Mouse (Mus musculus): Measurements from ENCODE around the gene Klhdc3.

The Klhdc3 gene

DNA sequence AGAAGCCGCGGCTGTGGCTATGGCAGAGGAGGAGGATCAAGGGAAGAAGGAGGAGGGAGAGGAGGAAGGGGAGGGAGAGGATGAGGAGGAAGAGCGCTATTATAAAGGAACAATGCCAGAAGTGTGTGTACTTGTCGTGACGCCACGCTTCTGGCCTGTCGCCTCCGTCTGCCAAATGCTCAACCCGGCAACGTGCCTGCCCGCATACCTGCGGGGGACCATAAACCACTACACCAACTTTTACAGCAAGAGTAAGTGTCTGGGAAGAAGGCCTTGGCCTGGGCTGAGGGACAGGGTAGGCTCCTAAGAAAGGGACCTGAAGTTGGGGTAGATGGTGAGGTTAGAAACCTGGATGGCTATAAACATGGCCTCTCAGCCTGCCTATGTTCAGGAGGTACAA is 18.7 kb downstream of the Klhdc3 start:
- no peak for DNase-seq (ENCODE audit: extremely low spot score, low spot score)

DNA sequence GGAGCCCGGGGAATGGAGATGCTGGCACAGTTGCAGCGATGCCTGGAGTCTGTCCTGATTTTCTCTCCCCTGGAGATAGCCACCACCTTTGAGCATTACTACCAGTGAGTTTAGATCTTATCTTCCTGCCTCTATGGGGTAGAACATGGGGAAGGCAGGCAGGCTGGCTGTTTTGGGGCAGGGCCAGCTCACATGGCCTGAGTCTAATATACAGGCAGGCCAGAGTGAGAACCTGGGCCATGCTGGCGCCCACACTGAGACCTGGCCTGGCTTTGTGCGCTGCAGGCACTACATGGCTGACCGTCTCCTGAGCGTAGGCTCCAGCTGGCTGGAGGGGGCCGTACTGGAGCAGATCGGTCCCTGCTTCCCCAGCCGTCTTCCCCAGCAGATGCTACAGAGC is 19.4 kb downstream of the Klhdc3 start:
- DNase-seq (ENCODE audit: extremely low spot score, low spot score): no peak

DNA sequence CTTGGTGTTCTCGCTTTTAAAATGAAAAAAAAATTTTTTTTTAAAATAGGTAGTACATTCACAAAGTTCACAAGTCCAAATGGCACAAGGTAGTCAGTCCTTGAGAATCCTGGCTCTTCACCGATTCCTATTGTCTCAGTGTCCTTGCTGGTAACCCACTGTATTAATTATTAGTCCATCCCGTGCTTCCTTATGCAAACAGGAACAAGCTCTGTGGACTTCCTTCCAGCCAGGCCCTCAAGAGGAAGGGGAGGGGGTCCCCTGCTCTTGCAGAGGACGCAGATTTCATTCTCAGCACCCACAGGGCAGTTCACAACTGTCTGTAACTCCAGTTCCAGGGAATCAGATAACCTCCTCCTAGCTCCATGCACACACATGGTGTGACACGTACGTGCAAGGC is 24.7 kb downstream of the Klhdc3 start:
- no peak for DNase-seq (ENCODE audit: extremely low spot score, low spot score)

DNA sequence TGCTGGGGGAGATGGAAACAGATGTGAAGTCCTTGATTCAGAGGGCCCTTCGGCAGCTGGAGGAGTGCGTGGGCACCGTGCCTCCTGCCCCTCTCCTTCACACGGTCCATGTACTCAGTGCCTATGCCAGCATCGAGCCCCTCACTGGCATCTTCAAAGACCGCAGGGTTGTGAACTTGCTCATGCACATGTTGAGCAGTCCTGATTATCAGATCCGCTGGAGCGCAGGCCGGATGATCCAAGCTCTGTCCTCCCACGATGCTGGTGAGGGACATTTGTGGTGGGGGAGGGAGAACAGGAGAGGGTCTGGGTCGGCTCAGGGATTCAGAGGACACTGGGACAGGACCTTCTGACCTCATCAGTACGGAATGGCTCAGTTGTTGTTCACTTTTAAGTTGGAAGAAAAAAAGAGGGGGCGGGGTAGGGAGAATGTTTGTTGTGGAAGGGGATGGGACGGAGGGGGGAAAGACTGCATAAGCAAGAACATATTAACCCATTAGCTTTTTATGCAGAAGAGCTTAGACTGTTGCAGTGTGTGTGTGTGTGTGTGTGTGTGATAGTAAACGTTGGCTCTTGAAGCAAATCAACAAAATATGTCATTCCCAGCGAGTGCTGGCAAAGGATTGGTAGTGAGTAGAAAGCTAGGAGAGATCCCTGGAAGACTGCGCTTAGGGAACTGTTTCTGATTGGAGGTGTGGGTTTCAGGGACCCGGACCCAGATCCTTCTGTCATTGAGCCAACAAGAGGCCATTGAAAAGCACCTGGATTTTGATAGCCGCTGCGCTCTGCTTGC is 28.8 kb downstream of the Klhdc3 start:
- no peak for DNase-seq (ENCODE audit: extremely low spot score, low spot score)

DNA sequence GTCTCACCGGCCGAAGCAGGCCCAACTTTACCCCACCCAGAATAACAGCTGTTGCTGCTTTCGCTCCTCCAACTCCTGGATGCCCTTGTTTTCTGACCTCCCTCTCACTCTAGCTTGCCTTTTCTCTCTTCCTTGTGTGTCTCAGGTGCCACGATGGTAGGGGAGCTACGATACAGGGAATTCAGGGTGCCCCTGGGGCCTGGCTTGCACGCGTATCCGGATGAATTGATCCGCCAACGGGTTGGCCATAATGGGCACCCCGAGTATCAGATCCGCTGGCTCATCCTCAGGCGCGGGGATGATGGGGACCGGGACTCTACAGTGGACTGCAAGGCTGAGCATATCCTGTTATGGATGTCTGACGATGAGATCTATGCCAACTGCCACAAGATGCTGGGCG is 29.4 kb downstream of the Klhdc3 start:
- DNase-seq (ENCODE audit: extremely low spot score, low spot score): no peak

DNA sequence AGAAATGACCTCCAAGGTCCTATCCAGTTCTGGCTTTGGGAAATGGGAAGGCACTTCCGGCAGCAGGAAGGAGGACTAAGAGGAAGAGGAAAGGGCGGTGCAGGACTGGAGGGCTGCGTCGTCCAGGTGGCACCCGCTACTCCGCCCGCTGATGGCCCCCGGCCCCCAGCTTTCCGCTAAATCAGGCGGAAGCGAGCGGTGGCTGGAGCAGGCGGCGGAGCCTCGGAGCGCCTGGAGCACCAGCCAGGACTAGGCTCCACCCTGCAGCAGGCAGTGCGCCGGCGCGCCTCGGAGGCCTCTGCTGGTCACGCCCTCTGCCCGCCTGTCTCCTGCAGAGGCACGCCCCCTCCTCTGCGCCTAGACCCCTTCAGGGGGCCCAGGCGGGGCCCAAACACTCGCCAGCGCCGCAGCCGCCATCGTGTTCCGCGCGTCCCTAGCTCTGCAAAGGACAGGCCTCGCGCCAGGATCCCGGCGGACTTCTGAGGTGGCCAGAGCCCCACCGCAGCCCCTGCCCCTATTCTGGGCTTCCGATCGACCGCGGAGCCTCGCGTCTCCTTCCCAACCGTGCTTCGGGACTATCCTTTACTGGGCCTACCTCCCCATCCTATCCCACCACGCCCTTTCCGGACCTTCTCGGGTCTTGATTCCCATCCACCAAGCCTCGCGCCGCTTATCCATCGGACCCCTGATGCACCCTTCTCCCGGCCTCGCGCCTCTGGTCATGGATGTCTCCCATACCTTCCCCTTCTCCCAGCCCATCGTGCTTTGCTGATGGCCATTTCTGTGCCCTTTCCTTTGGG is 30.3 kb downstream of the Klhdc3 start, which contains the start of gene Cul7:
Gene Cul7, plus strand, starts transcription at position 106 of the 800 bp plus-strand sequence.
- DNase-seq (ENCODE audit: extremely low spot score, low spot score): peak; percentile 93

DNA sequence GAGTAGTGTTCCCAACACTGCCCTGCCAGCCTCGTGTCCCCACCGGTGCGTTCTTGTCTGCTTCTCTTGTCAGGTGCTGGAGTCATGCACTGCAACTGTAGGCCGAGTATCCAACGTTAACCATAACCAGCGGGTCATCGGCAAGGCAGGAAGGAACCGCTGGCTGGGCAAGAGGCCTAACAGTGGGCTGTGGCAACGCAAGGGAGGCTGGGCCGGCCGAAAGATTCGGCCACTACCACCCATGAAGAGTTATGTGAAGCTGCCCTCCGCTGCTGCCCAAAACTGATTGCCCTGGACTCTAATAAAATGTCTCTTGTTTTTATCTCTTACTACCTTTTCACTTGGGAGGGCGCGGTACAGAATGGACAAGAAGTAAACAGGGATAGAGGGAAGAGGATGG is 30.9 kb downstream of the Klhdc3 start:
- no peak for DNase-seq (ENCODE audit: extremely low spot score, low spot score)

DNA sequence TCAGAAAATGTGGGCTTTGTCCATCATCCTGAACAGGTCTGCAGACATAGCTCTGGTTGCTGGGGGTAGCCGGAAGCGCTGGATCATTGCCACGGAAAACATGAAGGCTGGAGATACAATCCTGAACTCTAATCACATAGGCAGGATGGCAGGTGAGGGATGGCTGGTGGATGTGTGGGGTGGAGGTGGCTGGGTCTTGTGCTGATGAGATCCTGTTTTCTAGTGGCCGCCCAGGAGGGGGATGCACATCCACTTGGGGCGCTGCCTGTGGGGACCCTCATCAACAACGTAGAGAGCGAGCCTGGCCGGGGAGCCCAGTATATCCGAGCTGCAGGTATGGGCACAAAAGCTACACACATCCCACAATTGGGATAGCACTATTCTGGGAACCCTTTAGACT is 32.3 kb downstream of the Klhdc3 start:
- DNase-seq (ENCODE audit: extremely low spot score, low spot score): no peak

DNA sequence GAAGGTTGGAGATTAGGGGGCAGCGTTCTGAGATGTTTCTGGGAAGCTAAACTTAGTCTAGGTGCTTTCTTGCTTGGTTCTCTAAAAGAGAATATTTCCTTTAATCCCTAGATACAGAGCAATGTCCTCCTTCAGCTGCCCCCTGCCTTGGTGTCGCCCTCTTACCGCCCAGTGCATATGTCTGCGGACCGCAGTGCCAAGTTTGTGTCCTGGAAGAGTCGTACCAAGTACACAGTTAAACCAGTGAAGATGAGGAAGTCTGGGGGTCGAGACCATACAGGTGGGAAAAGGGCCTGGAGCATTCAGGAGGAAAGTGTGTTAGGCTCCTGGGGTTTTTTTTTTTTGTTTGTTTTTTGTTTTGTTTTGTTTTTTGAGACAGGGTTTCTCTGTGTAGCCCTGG is 33.4 kb downstream of the Klhdc3 start:
- no peak for DNase-seq (ENCODE audit: extremely low spot score, low spot score)

DNA sequence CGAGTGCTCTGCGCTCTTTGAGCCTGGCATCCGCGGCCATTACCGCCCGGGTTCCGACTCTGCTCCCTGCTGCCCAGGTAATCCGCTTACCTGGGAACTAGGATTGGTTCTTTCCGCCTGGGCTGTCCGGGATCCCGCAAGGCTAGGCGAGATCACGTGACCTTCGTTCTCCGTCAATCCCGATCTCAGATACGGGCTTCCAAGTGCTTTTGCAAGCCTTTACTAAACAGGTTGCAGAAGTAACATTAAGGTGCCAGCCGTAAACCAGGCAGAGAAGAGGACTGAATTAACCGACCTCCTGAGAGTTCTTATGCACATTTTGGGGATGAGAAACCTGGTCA is 34.4 kb downstream of the Klhdc3 start:
- no peak for DNase-seq (ENCODE audit: extremely low spot score, low spot score)

DNA sequence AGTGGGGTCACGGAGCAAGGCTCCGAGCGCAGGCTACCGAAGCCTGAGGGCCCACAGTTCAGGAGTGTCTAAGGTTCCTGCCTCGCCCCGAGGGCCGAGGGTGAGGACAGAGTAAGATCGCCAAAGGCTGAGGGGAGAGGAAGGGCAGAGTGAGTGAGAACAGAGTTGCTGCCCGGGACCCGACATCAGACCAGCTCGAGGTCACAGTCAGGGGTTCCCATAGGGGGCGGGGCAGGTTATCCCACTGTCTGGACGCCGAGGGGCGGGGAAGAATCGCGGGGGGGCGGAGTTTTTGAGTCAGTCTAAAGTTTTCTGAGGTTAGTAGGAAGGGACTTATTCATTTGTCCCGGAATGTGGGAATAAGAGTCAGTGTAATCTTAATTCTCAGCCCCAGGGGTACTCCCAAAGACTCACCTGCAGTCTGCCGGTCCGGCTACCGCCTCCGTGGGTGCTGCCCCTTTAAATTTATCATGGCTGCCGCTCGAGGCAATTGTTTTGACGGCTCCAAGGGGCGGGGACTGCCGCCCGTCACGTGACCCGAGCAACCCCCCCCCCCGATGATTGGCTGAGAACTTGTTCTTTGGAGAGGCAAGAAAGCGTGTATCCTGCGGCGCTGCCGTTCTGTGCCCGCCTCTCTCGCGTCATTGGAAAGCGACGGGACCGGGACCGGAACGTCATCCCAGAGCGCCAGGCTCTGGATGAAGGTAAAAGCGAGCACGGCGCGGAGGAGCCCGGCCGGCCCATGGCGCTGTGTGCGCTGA is 35.0 kb downstream of the Klhdc3 start, which contains the start of the genes Klc4 and Mrpl2:
Gene Klc4, minus strand, starts transcription at position 462 of the 761 bp plus-strand sequence.
Gene Mrpl2, plus strand, starts transcription at position 669 of the 761 bp plus-strand sequence.
- peak; percentile 100 for DNase-seq (ENCODE audit: extremely low spot score, low spot score)

DNA sequence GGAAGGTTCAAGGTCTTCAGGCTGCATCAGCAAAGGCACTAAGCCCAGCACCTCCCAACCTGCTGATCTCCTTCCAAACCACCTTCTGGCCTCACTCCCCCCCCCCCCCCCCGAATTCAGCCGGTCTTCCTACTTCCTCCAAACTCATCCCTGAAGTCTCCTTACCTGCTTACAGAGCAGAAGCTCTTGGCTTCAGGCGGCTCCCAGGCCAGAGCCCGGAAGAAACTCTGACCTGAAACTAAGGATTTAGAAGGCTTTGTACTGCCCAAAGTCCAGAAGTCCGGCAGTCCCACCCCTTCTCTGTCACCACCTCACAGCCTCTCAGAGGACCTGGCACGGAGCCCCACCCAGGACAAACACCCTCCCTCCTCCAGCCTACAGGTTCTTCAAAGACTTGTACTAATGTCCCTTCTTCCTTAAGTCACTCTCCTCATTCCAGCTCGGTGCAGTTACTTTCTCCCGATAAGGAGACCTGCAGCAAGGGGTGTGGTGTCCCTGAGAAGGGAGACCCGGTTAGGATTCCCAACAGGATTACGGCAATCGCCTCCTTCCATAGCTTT is 35.7 kb downstream of the Klhdc3 start:
- no peak for DNase-seq (ENCODE audit: extremely low spot score, low spot score)

DNA sequence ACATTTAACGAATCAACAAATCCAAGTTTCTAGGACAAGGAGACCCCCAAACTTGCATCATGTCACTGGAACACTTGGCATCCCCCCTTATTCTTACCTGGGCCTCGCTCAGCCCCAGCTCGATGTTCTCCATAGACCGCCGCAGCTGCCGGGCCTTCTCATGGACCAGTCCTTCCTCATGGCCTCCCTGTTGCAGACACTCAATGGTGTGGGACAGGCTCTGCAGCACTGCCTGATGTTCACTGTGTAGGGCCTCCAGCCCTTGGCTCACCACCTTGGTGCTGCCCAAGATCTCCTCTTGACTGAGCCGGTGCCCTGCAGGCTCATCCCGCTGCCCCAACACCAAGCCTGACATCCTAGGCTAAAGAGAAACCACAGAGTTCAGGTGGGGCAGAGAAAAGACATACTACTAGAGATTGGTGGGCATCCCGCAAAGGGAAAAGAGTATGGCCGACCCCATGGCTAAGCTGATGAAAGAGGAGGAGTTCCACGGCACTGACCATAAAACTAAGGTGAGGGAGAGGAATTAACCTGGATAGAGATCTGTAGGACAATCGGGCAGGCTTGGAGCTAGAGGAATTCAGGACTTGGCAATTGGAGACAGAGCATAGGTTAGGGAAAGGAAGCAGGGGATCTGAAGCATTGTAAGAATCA is 36.4 kb downstream of the Klhdc3 start:
- no peak for DNase-seq (ENCODE audit: extremely low spot score, low spot score)

DNA sequence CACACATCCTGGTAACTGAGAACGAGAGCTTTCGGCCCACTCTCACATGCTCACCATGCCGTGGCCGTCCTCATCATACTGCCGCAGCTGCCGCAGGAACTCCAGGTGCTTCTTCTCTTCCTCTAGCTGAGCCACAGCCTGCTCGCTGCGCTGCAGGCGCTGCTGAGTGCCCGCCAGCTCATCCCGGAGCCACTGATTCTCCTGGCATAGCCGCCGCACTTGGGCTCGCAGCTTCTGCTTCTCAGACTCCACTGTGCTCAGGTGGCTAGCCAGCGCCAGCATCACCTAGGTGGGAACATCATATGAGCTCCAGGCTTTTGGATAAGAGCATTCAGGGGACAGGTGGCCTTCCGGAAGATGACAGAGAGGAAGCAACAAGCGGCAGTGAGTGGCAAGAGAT is 38.7 kb downstream of the Klhdc3 start:
- no peak for DNase-seq (ENCODE audit: extremely low spot score, low spot score)

DNA sequence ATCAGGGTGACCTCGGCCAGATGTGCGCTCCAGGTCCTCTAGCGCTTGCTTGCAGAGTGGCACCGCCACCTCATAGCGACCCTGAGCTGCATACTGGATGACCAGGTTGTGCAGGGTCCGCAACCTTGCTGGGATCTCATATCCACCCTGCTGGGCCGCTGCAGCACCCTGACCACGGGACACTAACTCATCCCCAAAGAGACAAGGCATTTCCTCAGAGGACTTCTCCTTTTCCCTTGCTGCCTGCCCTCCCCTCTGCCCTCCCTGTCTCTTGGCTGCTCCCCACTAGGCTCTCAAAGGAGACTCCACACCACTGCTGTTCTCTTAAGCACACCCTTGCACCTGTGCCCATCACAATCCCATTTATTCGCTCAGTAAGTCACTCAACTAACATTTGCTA is 40.8 kb downstream of the Klhdc3 start:
- DNase-seq (ENCODE audit: extremely low spot score, low spot score): no peak

DNA sequence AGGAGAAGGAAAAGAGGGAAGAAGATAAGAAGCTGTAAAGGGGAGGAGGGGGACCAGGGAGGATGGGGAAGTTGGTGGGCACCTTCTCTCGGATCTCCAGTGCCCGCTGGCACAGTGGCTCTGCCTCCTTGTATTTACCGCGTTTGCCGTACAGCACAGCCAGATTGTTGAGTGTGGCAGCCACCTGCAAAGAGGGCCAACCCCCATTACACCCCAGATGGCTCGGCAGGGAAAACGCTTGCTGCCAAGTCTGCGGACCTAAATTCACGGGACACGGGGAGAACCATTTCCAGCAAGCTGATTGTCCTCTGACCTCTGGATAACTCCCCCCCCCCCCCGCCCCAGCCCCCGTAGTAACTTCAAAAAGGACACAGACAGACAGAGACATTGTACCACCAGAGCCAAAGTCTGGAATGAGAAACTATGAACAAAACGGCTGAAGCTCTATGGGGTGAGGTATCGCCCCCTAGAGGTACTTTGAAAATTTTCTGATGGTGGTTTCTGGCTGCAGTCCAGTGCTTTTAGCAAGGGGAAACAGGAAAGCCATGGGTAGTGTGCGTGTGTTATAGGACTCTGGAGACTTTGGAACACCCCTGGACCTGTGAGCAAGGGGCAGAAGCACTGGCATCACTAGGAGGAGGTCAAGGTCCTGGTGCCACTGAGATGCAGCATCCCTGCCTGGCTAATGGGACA is 43.7 kb downstream of the Klhdc3 start:
- peak; percentile 50 for DNase-seq (ENCODE audit: extremely low spot score, low spot score)

DNA sequence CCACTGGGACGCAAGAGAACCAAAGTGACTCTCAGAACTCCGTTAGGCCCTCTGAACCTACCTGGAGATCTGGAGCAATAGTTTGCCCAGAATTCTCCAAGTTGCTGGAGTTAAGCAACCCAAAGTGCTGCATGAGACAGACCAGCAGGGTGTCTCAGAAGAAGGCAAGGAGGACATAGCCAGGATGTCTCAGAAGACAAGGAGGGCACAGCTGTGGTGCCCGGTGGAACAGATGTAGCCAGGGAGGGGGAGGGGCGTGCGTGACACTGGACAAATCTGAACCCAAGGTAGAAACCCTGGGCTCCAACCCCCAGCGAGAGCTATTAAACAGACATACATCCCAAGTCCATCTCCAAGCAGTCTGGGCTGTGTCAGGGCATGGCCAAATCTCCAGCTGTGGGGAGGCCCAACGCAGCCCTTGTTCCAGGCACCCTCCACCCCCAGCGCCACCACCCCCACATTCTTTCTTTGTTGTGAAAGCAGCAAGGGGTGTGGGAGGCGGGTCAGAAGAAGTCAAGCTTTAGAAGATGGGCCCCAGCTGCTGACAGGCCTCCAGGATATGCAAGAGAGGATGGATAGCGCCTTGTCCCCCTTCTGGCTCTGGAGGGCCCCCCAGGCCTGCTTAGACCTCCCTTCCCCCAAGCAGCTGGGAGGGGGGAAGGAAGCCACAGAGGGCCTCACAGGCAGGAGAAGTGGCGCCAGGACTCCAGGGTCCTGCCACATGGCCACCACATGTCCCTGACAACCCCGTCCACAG is 50.9 kb downstream of the Klhdc3 start:
- DNase-seq (ENCODE audit: extremely low spot score, low spot score): peak; percentile 79

DNA sequence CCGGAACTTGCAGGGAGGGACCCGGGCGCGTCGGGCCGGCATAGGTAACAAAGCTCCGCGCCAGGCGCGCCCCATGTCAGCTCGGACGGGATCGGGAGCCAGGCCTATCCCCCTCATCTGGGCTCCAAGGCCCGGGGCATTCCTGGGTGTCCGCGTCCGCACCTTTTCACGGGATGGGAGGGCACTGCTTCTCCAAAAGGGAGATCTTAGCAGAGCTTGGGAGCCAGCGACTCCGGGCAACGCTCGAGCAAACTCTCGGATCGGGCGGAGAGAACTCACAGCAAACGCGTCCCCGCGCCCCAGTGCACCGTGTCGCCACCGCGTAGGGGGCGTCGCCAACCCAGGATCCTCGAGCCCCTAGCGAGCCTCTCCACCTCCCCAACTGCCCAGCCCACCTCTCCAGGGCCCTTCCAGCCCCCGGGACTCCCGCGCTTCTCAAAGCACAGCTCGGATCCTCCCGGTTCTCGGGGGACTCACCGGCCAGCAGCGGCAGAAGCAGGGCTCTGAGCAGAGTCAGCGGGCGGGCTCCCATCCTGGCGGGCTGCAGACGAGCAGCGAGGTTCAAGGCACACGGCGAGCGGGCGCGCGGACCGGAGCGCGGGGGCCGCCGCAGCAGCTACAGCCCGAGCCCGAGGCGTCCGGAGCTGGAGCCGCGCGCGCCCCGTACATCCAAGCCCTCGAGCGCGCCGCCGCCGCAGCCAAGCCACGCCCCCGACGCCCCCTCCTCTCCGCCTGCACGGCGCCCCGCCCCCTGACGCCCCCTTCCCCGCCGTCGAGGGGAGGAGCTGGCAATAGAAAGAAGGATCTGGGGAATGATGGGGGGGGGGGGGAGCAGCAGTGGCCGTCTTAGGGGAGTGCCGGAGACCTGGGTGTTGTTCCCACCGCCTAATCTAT is 51.7 kb downstream of the Klhdc3 start, which contains the start of gene Ptk7:
Gene Ptk7, minus strand, starts transcription at position 714 of the 894 bp plus-strand sequence.
- peak; percentile 96 for DNase-seq (ENCODE audit: extremely low spot score, low spot score)

DNA sequence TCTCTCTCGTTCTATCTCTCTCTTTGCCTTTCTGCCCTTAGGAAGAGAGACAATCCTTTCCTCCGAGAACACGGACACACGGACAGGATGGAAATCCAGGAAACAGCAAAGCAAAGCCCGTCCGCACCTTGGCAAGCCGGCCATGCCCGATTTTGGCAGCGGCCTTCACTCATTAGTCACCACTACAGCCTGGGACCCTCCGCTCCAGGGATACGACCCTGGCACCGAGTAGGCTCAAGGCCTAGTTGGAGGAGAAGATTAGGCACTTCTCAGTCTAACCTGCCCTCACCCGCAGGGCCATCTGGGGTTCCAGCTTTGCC is 52.3 kb downstream of the Klhdc3 start:
- DNase-seq (ENCODE audit: extremely low spot score, low spot score): peak; percentile 77
